Mouse (Mus musculus) gastrocnemius, adult 18-20 months (tissue): ENCODE results near the gene Xrn1. TPM values are rescaled to one million over a fixed set of nuclear protein-coding genes. Genes with fewer than 3 reads are reported as not detected.
"Not testable (repeated sequence)": the region's sequence is repeated elsewhere in the genome, so short reads cannot be mapped to it uniquely, and the experiment has no call there.

ENCODE experiments used
- DNase-seq: peaks from one replicate; pipeline ENCODE4 v3.0.0; 2021; ENCODE audit warnings: low spot score
- total RNA-seq, 2 experiments: library from RNA; stranded (reverse); gene quantifications; 2 replicates each; pipeline ENCODE4 v1.2.3; 2021

Xrn1 gene
- total RNA-seq, 2 experiments from 2014 or later: 8.8 to 9.6 TPM

- DNase-seq: no peak
These were observed 89.7 kb downstream of the Xrn1 start for GRCm38 (mm10) chr9:96044214-96044613.

DNA sequence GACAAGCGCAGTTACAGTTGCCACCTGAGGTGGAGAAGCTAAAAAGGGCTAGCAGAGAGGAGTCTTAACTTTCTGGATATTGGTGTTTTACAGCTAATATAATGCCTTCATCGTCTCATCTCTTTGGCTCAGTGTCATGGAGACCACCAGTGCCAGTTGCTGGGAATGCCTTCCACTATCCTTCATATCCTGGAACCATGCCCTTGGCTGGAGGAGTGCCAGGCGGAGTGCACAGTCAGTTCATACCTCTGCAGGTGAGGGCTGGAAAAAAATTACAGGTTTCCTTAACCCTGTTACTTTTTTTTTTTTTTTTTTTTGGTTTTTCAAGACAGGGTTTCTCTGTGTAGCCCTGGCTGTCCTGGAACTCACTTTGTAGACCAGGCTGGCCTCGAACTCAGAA lies 96.9 kb downstream of the Xrn1 start:
- DNase-seq: no peak

DNA sequence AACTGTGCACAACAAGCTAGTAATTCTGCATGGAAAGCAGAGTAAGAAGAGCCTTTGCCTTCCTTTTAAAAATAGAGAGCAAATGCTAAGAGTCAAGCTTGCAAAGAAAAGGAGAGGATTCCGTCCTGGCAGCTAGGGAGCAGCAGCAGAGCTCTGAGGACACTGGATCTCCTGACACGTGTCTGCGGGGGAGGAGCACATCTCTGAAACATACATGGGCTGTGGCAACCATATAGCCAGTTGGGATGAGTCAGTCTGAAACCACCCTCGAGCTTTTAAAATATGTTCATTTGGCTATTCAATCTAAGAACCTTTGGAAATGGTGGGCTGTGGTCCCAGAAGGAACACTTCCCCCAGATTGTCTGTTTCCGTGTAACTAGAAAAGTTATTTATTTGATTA lies 100.3 kb downstream of the Xrn1 start:
- DNase-seq: no peak

- DNase-seq: no peak
These were observed 102.1 kb downstream of the Xrn1 start for GRCm38 (mm10) chr9:96056417-96057223.

DNA sequence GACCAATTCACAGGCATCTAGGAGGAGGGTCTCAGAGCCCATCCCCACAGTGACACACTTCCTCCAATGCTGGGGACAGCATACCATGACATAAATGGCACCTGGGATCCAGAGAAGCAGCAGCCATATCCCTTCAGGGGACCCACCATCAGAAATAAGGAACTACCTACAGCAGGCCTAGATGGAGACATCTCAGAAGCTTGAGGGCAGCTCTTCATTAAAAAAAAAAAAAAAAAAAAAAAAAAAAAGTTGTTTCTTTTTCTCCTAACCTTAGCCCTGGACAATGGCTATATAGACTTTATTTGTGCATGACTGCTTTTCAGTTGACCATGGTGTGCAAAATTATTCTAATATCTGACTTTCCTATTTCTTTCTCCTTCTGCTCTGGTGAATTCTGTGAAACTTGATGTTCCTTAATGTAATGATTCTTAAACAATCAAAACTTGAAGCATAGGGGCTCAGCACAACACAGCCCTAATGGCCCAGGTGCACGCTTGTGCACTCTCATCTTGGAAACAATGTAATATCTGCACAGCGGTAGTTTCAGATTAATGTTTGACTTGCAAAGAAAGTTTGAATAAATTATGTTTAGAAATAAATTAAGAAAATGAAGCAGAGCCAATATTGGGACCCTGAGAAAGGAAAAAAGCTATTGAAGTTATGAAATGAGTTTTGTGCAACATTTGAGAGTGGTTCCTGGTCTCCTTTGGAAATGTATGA lies 108.7 kb downstream of the Xrn1 start:
- no peak for DNase-seq

DNA sequence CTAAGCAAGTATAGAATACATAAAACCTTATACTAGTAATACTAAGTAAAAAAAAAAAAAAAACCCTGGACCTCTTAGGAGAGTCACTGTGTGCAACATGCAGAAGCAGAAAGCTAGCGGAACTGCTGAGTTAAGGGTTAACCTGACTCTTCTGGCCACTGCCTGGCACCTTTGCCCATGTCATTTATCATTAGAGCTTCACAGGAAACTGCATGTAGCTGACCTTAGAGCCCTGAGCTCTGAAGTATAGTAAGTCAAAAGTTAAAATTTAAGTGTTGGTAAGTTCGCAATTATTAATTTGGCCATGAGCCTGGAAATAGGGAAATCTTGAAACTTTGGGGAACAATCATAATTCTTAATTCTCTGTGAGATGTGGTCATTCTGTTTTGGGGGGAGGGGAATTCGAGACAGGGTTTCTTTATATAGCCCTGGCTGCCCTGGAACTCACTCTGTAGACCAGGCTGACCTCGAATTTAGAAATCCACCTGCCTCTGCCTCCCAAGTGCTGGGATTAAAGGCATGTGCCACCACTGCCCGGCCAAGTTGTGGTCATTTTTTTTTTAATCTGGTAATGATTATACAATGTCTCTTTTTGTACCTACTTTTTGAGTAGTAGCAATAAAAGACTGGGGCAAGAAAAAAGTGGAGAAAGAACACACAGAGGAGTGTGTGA lies 109.4 kb downstream of the Xrn1 start:
- no peak for DNase-seq

DNA sequence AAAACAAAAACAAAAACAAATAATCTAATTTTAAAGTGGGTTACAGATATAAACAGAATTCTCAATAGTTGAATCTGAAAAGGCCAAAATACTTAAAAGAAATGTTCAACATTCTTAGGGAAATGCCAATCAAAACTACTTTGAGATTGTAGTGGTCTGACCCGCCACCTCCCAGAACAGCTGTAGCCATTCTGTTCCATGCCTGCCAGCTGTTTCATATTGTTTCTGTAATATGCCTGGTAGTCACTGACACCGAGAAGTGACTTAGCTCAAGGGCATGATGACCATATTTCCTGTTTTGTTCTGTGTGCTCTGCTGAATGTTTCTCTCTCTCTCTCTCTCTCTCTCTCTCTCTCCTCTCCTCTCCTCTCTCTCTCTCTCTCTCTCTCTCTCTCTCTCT lies 112.9 kb downstream of the Xrn1 start:
- no peak for DNase-seq

- DNase-seq: peak; percentile 6
These were observed 124.3 kb downstream of the Xrn1 start for GRCm38 (mm10) chr9:96078752-96079315.

DNA sequence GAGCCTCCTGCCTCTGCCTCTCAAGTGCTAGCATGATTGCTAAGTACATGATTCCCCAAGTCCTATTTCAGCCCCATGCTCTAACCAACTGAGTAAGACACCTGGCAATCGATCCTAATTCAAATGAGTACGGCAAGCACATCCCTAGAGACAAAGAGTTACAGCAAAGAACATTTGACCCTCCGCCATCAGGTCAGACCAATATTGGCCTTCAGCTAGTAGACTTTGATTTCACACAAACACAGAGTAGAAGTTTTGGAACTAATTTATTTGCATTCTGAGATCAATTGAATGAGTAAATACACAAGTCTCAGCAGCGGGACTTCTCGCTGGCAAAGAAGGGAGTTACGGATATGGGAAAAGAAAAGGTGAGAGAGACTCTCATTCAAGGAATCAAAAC lies 130.7 kb downstream of the Xrn1 start:
- no peak for DNase-seq

- DNase-seq: no peak
These were observed 133.1 kb downstream of the Xrn1 start for GRCm38 (mm10) chr9:96087671-96088070.

DNA sequence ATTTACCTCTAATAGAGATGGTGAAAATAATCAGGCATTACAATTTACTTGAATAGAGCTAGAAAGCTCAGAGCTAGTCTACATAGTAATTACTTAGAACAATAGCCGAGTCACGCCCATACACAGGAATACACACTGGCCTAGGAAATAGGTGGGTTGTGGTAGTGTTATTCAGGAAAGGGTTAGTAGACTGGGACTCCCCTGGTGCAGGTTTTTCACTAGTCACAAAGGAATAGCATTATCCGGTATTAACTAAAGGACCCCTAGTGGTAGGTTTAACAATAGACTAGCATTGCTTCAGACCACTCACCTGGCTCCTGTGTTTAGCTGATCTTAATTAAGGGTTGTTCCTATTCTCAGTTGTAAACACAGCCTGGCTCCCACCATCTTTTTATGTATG lies 133.9 kb downstream of the Xrn1 start:
- not testable (repeated sequence) for DNase-seq

DNA sequence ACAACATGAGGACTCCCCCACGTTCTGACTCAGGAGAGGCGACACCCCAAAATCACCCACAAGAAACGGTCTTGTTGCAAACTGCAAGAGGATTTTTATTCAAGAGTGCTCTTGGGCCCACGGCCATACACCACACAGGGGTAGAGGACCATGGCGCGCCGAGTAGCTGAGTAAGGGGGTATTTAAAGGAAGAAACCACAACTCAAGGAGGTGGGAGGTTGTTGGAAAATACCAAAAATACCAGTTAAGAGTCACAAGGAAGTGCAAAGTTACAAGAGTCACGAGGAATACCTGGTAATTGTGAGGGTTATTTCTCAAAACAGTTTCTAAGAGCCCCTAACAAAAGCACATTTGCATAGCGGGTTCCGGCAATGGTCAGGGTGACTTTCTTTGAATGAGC lies 138.1 kb downstream of the Xrn1 start:
- not testable (repeated sequence) for DNase-seq

GRCm38 (mm10) chr9:96093221-96093620 lies 138.7 kb downstream of the Xrn1 start:
- DNase-seq: no peak

DNA sequence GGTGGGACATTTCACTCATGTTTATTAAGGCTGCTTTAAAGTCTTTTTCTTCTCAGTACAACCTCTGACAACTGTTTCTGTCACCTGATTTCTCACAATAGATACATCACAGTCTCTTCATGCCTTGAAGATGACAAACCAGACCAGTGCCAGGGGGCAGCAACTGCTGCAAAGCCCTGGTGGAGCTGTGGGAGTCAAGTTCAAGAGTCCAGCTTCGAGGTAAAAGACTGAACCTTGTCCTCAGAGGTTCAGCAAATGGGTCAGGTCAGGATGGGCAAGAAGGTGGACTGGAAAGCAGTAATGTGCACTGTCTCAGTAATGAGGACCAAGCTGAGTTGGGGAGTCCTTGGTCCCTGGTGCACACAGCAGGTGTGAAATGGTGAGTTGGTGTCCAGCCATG lies 139.8 kb downstream of the Xrn1 start:
- DNase-seq: no peak

DNA sequence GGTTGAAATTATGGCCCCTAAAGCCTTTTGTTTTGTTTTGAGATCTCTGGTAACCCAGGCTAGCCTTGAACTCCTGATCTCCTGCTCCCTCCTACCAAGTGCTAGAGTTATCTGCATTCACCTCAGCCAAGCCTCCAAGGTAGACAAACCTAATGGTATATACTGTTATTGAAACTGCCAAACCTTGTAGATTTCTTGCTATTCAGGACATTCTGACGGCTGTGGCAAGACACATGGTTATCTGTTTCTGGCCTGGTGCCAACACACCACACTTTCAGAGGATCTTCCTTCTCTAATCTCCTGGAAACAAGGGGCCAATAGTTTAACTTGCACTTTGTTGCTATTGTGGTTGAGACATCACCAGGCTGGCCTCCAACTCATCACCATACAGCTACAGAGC lies 140.6 kb downstream of the Xrn1 start:
- no peak for DNase-seq

DNA sequence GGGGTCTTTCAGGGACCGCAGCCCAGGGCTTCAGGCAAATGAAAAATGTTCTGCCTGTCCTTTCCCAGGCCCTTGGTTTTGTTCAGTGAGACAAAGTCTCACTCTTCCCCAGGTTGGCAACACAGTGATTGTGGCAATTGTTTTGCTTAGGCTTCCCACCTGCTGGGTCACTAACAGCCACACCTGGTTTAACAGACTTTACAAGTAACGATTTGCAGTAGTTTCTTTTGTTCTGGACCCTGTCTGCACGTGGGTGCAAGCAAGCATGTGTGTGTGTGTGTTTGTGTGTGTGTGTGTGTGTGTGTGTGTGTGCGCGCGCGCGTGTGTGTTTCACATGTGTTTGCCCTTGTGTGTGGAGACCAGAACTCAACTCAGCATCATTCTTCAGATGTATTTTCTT lies 148.3 kb downstream of the Xrn1 start:
- no peak for DNase-seq

Other genes with a start within 250 kb of the Xrn1 start
- gene Trpc1, start 204.4 kb upstream of the Xrn1 start, total RNA-seq: 1 to 10 TPM in 1 of 2 experiments, under 1 TPM in 1; 0.84 to 1.8 TPM
- under 1 TPM in 1 of 2 experiments, not detected in 1; 0.16 TPM for gene Pls1, start 109.4 kb upstream of the Xrn1 start, total RNA-seq
- 1 to 10 TPM; 3.5 to 3.8 TPM for gene Atr, start 97.2 kb upstream of the Xrn1 start, total RNA-seq
- 1 to 10 TPM; 1.0 to 1.3 TPM for gene Gk5, start 164.6 kb downstream of the Xrn1 start, total RNA-seq
- gene Tfdp2, start 241.5 kb downstream of the Xrn1 start, total RNA-seq: 10 to 100 TPM; 40.3 to 42.8 TPM